Mouse (Mus musculus) stomach, postnatal 0 days (tissue): ENCODE data around the gene Kcnh5. TPM values are rescaled to one million over a fixed set of nuclear protein-coding genes. Genes with fewer than 3 reads are reported as not detected.

Experiments
- ATAC-seq: fragments of 200-750 bp; cut with Nextera tagmentation; 2 replicates; pipeline ENCODE4 v1.8.0; 2017; ENCODE audit not compliant: low FRiP score, low TSS enrichment
- DNase-seq: peaks from one replicate; pipeline ENCODE4 v3.0.0-alpha.2; 2016; ENCODE audit warnings: low spot score
- H3K27ac ChIP-seq: fragments of 300-500 bp; sonication (generic); replicated peaks from 2 replicates; pipeline ENCODE4 v1.5.1; 2014; ENCODE audit warnings: mild to moderate bottlenecking, control low read depth
- H3K27me3 ChIP-seq: fragments of 300-500 bp; sonication (generic); 2 replicates; pipeline ENCODE4 v1.6.1; 2014; ENCODE audit warnings: low read length; ENCODE audit not compliant: control insufficient read depth, insufficient read depth
- H3K36me3 ChIP-seq: fragments of 300-500 bp; sonication (generic); 2 replicates; pipeline ENCODE4 v1.6.1; 2014; ENCODE audit warnings: low read length, mixed read lengths; ENCODE audit not compliant: control insufficient read depth, insufficient read depth
- H3K4me1 ChIP-seq: fragments of 300-500 bp; sonication (generic); replicated peaks from 2 replicates; pipeline ENCODE4 v1.6.1; 2014; ENCODE audit warnings: antibody characterized with exemption; ENCODE audit not compliant: control insufficient read depth, insufficient read depth
- H3K4me2 ChIP-seq: fragments of 300-500 bp; sonication (generic); replicated peaks from 2 replicates; pipeline ENCODE4 v1.6.1; 2014; ENCODE audit warnings: low read depth, mild to moderate bottlenecking, control low read depth, moderate library complexity
- H3K4me3 ChIP-seq: fragments of 300-500 bp; sonication (generic); 2 replicates; pipeline ENCODE4 v1.5.1; 2014; ENCODE audit warnings: low read depth, low read length, control low read depth
- H3K9ac ChIP-seq: fragments of 300-500 bp; sonication (generic); 2 replicates; pipeline ENCODE4 v1.6.1; 2014; ENCODE audit warnings: mild to moderate bottlenecking, low read length, control low read depth, mixed read lengths
- H3K9me3 ChIP-seq: fragments of 300-500 bp; sonication (generic); 2 replicates; pipeline ENCODE4 v1.6.1; 2016; ENCODE audit warnings: low read length; ENCODE audit not compliant: control insufficient read depth
- CTCF ChIP-seq: IDR thresholded peaks from 2 replicates; pipeline ENCODE4 v1.5.1; 2016; ENCODE audit warnings: antibody characterized with exemption, low read depth, mild to moderate bottlenecking, moderate library complexity
- EP300 ChIP-seq: optimal IDR thresholded peaks from 2 replicates; pipeline ENCODE3; 2016; ENCODE audit warnings: antibody characterized with exemption
- WGBS: fragments of 180-500 bp; shearing (Covaris S2); extraction: QIAGEN DNeasy Blood & Tissue Kit; methylation state at CpG from one replicate; pipeline ENCODE4 v1.1.7; 2014; 5-methylcytosine and 5-hydroxymethylcytosine counted together
- polyA plus RNA-seq: library from polyadenylated mRNA; unstranded; fragments of >200 nt; fragmentation: Nextera tagmentation; extraction: Ambion mirVana; gene quantifications from 2 replicates; pipeline ENCODE4 v1.2.1, GENCODE M21; 2015

The Kcnh5 gene
- not detected in 2 replicates for polyA plus RNA-seq

- H3K36me3 ChIP-seq = no peaks in the 10 kb centered on the region
- DNase-seq = peak; percentile 14
- H3K27ac ChIP-seq = no peak within 1 kb of the TSS
- H3K27me3 ChIP-seq = peaks cover 2% of the 10 kb centered on the region; the same call in 1 of the 2 replicates
- peak within 1 kb of the TSS; percentile 27 for H3K4me3 ChIP-seq
- ATAC-seq = no peak
- H3K9me3 ChIP-seq = no peaks in the 10 kb centered on the region
- peak within 1 kb of the TSS; percentile 47 for H3K4me2 ChIP-seq
- no peaks in the 10 kb centered on the region for H3K4me1 ChIP-seq
- under 1% methylated on average over 43 of the region's 52 CpGs for WGBS
- TF ChIP-seq CTCF (0 out of 2 replicates have a peak, but pooled peaks have one; percentile 4), EP300 (no peak)
- no peak within 1 kb of the TSS for H3K9ac ChIP-seq
These were observed at the start of gene Kcnh5 for GRCm38 (mm10) chr12:75176691-75177645. Gene Kcnh5 (minus strand): TSS chr12:75177332.

DNA sequence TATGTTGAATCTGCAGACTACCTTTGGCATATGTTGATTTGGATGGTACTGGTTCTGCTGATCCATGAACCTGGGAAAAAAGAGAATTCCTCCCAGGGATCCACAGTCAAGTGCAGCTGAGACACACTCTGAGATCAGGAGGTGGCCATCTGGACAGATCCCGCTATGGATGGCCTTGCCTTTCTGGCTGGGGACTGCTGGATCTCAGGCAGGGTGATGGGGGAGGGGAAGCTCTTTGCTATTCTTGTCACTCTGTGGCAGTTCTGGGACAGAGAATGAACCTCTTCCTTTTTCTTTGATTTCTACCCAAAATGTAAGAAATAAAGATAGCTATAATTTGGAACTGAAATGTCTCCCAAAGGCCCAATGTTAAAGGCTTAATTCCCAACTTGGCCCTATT lies 46.8 kb upstream of the Kcnh5 start:
- no peak overlapping the region for H3K9ac ChIP-seq
- WGBS = 63% methylated on average over 1 of the region's 1 CpGs
- H3K27ac ChIP-seq = no peak overlapping the region
- TF ChIP-seq EP300 (no peak), CTCF (no peak)
- no peaks in the 10 kb centered on the region for H3K9me3 ChIP-seq
- DNase-seq (no peak), ATAC-seq (no peak)
- H3K4me1 ChIP-seq = no peaks in the 10 kb centered on the region
- no peaks in the 10 kb centered on the region for H3K36me3 ChIP-seq
- H3K27me3 ChIP-seq = no peaks in the 10 kb centered on the region
- H3K4me3 ChIP-seq = no peak overlapping the region
- H3K4me2 ChIP-seq = no peak overlapping the region

DNA sequence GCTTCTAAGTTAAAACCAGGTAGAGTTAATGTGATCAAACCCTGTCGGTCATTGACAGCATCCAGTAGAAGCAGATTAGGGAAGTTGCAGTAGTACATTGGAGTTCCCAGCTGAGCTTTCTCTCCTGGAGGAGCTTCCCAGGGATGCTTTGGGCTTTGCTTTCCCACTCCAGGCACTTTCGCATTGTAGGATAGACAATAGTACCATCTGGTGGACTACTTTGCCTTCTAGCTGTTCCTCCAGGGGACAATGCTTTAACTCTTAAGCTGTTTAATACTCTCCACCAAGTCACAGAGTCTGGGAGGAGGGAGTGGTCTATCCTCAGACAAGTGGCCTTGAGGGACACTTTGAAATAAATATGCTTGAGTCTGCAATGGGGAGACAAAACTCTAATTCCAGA lies 12.3 kb upstream of the Kcnh5 start:
- WGBS = 78% methylated on average over 2 of the region's 2 CpGs
- DNase-seq = no peak
- H3K36me3 ChIP-seq = no peaks in the 10 kb centered on the region

DNA sequence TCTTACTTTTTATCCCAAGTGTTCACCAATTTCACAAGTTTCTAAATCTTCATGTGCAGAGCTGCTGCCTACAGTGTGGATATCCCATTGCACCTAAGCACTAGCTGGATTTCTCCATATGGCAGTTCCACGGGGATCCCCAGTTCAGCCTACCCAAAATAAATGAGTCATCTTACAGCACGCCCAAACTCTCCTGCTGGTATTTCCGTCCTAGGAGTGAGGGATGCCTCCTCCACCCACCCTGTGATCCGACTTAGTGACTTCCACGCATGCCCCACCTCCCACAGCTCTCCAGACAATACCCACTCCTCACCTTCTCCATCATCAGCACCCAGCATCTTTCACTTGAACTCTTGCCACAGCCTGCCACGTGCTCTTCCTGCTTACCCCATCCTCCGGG lies 5.5 kb upstream of the Kcnh5 start:
- H3K4me2 ChIP-seq = no peak overlapping the region
- no peaks in the 10 kb centered on the region; the same call in 1 of the 2 replicates for H3K27me3 ChIP-seq
- H3K27ac ChIP-seq = no peak overlapping the region
- ATAC-seq = no peak
- H3K36me3 ChIP-seq = no peaks in the 10 kb centered on the region
- no peak overlapping the region for H3K9ac ChIP-seq
- no peaks in the 10 kb centered on the region for H3K9me3 ChIP-seq
- no peak for DNase-seq
- 69% methylated on average over 7 of the region's 7 CpGs for WGBS
- no peaks in the 10 kb centered on the region for H3K4me1 ChIP-seq
- TF ChIP-seq EP300 = no peak
- no peak for TF ChIP-seq CTCF
- no peak overlapping the region for H3K4me3 ChIP-seq

More for the DNA sequence above, 12.3 kb upstream of the Kcnh5 start:
- TF ChIP-seq CTCF = peak; percentile 47
- TF ChIP-seq EP300 = no peak
- no peaks in the 10 kb centered on the region for H3K9me3 ChIP-seq
- no peak overlapping the region for H3K4me3 ChIP-seq
- no peak overlapping the region for H3K4me2 ChIP-seq
- H3K4me1 ChIP-seq = no peaks in the 10 kb centered on the region
- H3K9ac ChIP-seq = no peak overlapping the region
- ATAC-seq = no peak
- no peaks in the 10 kb centered on the region for H3K27me3 ChIP-seq
- H3K27ac ChIP-seq = no peak overlapping the region

- DNase-seq = no peak
- H3K4me1 ChIP-seq = no peaks in the 10 kb centered on the region
- H3K4me3 ChIP-seq = no peak overlapping the region
These were observed 2.4 kb upstream of the Kcnh5 start for GRCm38 (mm10) chr12:75179491-75179890.

DNA sequence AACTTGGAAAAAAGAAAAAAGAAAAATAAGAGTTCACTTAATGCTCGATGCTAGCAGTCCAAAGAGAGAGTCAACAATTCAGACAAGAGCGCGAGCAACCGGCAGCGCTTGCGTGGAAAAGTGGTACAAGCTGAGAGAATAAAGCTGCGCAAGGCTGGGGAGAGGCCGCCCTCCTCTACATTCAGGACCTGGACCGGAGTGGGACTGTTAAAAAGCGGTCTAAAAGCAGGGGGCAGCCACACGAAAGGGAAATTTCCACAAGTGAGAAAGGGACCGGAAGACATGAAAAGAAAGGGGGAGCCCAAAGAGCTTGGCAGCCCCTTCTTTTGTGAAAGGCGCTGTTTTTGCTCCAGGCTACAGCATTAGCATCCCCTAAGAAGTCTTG lies 506 bp upstream of the Kcnh5 start:
- ATAC-seq (no peak), DNase-seq (no peak)
- TF ChIP-seq CTCF = no peak
- no peak for TF ChIP-seq EP300
- no peaks in the 10 kb centered on the region for H3K36me3 ChIP-seq
- H3K27ac ChIP-seq = no peak overlapping the region
- peak overlapping the region; percentile 27 for H3K4me3 ChIP-seq
- 7% methylated on average over 13 of the region's 13 CpGs for WGBS
- H3K9me3 ChIP-seq = no peaks in the 10 kb centered on the region
- peaks cover 2% of the 10 kb centered on the region; the same call in 1 of the 2 replicates for H3K27me3 ChIP-seq
- peak overlapping the region; percentile 47 for H3K4me2 ChIP-seq
- H3K4me1 ChIP-seq = no peaks in the 10 kb centered on the region
- H3K9ac ChIP-seq = no peak overlapping the region

More at GRCm38 (mm10) chr12:75179491-75179890, 2.4 kb upstream of the Kcnh5 start:
- no peak overlapping the region for H3K27ac ChIP-seq
- H3K9me3 ChIP-seq = no peaks in the 10 kb centered on the region
- peaks cover 2% of the 10 kb centered on the region; the same call in 1 of the 2 replicates for H3K27me3 ChIP-seq
- H3K9ac ChIP-seq = no peak overlapping the region
- ATAC-seq = no peak
- H3K4me2 ChIP-seq = no peak overlapping the region
- 40% methylated on average over 8 of the region's 8 CpGs for WGBS
- H3K36me3 ChIP-seq = no peaks in the 10 kb centered on the region
- TF ChIP-seq EP300 = no peak
